Mouse (Mus musculus): ENCODE results near the gene Heatr4. TPM values are rescaled to one million over a fixed set of nuclear protein-coding genes. Genes with fewer than 3 reads are reported as not detected.
"Not testable (repeated sequence)": the region's sequence is repeated elsewhere in the genome, so short reads cannot be mapped to it uniquely, and the experiment has no call there.

Heatr4 gene
- polyA plus RNA-seq, 1 experiment: not detected

DNA sequence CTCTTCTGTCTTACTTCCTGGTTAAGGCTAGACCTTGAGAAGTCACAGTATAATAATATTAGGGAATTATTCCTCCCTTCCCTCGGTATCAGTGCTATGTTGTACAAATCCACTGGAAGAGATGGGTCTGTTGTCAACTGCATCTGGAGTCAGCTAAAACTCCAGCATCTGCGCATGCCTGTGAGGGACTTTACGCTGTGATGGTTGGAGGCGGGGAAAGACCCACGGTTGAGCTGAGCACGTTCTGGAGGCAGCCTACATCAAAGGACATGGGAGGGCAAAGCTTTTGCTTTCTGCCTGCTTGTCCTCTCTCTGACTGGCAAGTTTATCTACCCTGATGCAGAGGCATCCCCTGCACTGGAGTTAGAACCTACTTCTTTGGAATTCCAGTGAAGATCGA lies 41.2 kb upstream of the Heatr4 start:
- H3K36me3 ChIP-seq (ENCODE audit: control insufficient read depth, insufficient read depth, low read length): no peaks in the 10 kb centered on the region
- no peak for DNase-seq (ENCODE audit: low read depth in 1 of 2, low spot score in 2 of 2)
- H3K27ac ChIP-seq (ENCODE audit: insufficient read depth, low read length): no peak overlapping the region
- no peak overlapping the region for H3K4me3 ChIP-seq (ENCODE audit: extremely low read depth, insufficient read depth, insufficient read length)
- TF ChIP-seq CTCF (IDR thresholded peaks at IDR 0.05; ENCODE audit: extremely low read depth, insufficient read depth, insufficient read length, insufficient replicate concordance) (no peak), POLR2A (IDR thresholded peaks at IDR 0.05; ENCODE audit: low read depth, low read length) (no peak)
- no peaks in the 10 kb centered on the region for H3K27me3 ChIP-seq (ENCODE audit: control insufficient read depth, insufficient read depth, low read length)
- no peaks in the 10 kb centered on the region for H3K4me1 ChIP-seq (ENCODE audit: control insufficient read depth, insufficient read depth, insufficient read length)
- 86% methylated on average over 7 of the region's 7 CpGs for WGBS

DNA sequence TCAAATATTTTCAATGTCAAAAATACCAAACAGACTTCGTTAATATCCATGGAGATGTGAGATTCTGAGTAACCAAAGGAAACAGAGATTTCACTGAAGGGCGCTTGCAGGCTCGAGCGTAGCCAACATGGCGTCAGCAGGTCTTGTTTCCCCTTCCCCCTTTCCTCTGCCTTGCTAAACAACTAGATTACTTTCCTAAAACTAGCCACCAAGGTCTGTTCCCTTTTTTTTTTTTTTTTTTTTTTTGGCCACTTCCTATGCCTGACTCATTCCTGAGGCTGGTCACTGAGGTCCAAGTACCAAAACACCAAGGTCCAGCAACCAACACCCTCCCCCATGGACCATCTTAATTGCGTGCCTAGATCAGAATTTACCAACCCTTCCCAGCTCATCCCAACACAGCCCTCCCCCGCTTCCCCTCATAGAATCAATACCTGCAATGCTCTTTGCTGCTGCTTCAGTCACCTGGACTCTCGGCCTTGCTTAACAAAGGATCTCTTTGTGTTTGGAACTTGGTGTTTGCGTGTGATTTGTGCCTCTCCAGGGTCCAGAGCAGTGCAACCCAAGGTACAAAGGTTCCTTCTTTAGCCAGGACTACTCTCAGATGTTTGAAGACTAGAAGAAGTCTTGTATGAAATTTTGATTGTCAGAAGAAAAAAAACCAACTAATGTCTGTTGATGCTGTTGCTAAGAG lies 38.5 kb upstream of the Heatr4 start:
- Histone ChIP-seq H3K27ac (ENCODE audit: insufficient read depth, low read length) (no peak overlapping the region), H3K36me3 (ENCODE audit: control insufficient read depth, insufficient read depth, low read length) (no peaks in the 10 kb centered on the region), H3K4me1 (ENCODE audit: control insufficient read depth, insufficient read depth, insufficient read length) (no peaks in the 10 kb centered on the region), H3K4me3 (ENCODE audit: extremely low read depth, insufficient read depth, insufficient read length) (no peak overlapping the region), H3K27me3 (ENCODE audit: control insufficient read depth, insufficient read depth, low read length) (no peaks in the 10 kb centered on the region)
- 80% methylated on average over 9 of the region's 9 CpGs for WGBS
- no peak for TF ChIP-seq POLR2A (IDR thresholded peaks at IDR 0.05; ENCODE audit: low read depth, low read length)
- TF ChIP-seq CTCF (IDR thresholded peaks at IDR 0.05; ENCODE audit: extremely low read depth, insufficient read depth, insufficient read length, insufficient replicate concordance): no peak
- no peak for DNase-seq (ENCODE audit: low read depth in 1 of 2, low spot score in 2 of 2)

DNA sequence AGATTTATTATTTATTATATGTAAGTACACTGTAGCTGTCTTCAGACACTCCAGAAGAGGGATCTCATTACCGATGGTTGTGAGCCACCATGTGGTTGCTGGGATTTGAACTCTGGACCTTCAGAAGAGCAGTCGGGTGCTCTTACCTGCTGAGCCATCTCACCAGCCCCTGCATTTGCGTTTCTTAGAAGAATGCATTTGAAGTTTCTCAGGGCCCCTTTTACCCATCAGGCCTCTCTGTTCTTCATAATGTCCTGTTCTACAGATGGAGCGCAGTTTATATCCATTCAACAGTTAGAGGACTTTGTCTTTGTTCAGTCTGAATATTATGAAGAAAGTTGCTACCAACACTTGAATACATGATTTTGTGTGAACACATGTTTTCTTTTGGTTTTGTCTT lies 37.6 kb upstream of the Heatr4 start:
- H3K36me3 ChIP-seq (ENCODE audit: control insufficient read depth, insufficient read depth, low read length): not testable (repeated sequence)

DNA sequence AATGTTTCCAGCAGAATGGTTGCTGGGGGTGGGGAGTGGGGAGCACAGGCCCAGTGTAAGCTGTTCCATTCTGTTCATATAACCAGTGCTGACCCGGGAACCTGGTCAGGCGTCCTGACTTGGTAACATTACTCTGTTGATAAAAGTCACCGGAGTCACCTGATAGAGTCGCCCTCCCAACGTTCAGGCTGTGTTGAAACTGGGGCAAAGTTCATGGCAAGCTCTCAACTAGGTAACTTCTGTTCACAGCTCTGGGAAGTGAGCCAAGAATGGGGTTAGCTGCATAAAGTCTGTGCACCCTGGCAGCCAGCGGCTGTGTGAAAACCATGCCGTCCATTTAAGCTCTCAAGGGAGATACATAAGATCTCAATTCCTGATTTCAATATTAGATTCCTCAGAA lies 35.9 kb upstream of the Heatr4 start:
- H3K4me1 ChIP-seq (ENCODE audit: control insufficient read depth, insufficient read depth, insufficient read length); H3K27me3 ChIP-seq (ENCODE audit: control insufficient read depth, insufficient read depth, low read length); H3K36me3 ChIP-seq (ENCODE audit: control insufficient read depth, insufficient read depth, low read length); H3K4me3 ChIP-seq (ENCODE audit: extremely low read depth, insufficient read depth, insufficient read length); H3K27ac ChIP-seq (ENCODE audit: insufficient read depth, low read length): not testable (repeated sequence)
- 10% methylated on average over 7 of the region's 7 CpGs for WGBS
- DNase-seq (ENCODE audit: low read depth in 1 of 2, low spot score in 2 of 2): peak in 1 of 2 experiments; percentile 7

More for the DNA sequence above, 37.6 kb upstream of the Heatr4 start:
- DNase-seq (ENCODE audit: low read depth in 1 of 2, low spot score in 2 of 2); H3K4me3 ChIP-seq (ENCODE audit: extremely low read depth, insufficient read depth, insufficient read length); H3K4me1 ChIP-seq (ENCODE audit: control insufficient read depth, insufficient read depth, insufficient read length); H3K27ac ChIP-seq (ENCODE audit: insufficient read depth, low read length); H3K27me3 ChIP-seq (ENCODE audit: control insufficient read depth, insufficient read depth, low read length): not testable (repeated sequence)
- 95% methylated on average over 4 of the region's 4 CpGs for WGBS

DNA sequence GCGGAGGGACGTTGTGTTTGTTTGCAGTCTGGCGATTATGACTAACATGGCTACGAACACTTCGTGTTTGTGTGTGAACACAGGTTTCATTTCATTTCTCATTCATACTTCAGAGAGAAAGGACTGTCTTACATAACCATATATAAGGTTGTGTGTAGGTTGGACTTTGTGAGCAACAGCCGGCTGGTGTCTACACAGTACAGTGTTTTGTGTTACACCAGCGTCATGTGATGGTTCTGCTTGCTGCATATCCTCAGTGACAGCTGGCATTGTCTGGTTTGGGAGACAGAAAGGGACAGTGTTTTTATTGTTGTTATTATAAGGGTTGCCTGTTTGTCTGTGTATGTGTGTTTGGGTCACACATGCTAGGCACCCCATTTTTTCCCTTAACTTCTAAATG lies 29.0 kb upstream of the Heatr4 start:
- H3K27me3 ChIP-seq (ENCODE audit: control insufficient read depth, insufficient read depth, low read length): no peaks in the 10 kb centered on the region
- WGBS: 94% methylated on average over 7 of the region's 7 CpGs

DNA sequence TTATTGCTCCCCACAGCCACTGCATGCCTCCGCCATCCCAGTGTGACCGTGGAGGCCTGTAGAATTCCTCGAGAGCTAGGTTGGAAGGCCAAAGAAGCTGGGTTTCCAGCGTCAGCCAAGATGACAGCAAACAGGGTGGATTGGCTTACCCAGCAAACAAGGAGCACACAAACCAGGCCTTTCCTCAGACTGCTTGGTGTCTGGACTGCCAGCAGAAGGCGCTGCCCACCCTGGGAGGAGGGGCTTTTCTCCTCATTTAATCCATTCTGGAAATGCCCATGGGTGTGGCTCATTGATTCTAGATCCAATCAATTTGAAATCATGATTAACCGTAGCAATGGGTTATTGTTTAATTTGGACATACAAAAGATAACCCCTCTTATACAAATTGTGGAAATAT lies 28.5 kb upstream of the Heatr4 start:
- 93% methylated on average over 6 of the region's 6 CpGs for WGBS

More for the DNA sequence above, 29.0 kb upstream of the Heatr4 start:
- Histone ChIP-seq H3K36me3 (ENCODE audit: control insufficient read depth, insufficient read depth, low read length) (no peaks in the 10 kb centered on the region), H3K4me3 (ENCODE audit: extremely low read depth, insufficient read depth, insufficient read length) (no peak overlapping the region), H3K27ac (ENCODE audit: insufficient read depth, low read length) (no peak overlapping the region), H3K4me1 (ENCODE audit: control insufficient read depth, insufficient read depth, insufficient read length) (no peaks in the 10 kb centered on the region; the same call in 1 of the 2 replicates)
- no peak for TF ChIP-seq POLR2A (IDR thresholded peaks at IDR 0.05; ENCODE audit: low read depth, low read length)
- TF ChIP-seq CTCF (IDR thresholded peaks at IDR 0.05; ENCODE audit: extremely low read depth, insufficient read depth, insufficient read length, insufficient replicate concordance): no peak
- no peak for DNase-seq (ENCODE audit: low read depth in 1 of 2, low spot score in 2 of 2)

DNA sequence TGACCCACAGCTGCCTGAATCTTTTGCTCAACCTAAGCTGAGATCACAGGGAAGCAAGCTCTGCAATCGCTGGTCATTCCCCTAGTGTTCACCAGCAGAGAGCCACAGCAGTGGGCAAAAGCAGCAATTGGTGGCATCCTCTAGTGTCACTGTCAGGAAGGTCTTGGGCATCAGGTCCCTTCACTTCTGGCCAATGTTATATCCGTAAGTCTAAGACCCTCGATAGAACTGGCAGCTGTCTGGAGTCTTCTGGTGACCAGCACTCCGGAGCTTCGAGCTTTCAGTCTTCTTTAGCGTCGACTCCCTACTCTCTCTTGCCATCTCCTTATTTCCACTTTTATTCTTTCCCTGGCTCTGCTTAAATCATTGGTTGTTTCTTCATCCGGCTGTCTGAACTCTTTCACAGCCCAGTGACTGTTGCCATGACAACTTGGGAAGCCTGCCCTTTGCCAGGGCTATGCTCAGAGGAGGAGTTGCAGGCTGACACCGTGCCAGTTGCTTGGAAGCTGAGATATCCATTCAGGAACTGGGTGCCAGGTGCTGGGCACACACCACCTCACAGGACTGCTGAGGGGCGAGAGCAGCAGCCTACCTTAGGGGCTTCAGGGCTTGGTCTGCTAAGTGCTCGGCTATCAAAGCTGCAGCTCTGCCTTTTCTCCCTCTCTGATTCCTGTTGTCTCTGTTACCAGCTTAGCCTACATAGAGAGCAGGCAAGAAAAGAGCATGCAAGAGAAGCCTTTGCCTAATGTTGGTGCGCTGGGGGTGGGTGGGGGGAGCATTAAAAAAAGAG lies 26.8 kb upstream of the Heatr4 start:
- Histone ChIP-seq H3K4me3 (ENCODE audit: extremely low read depth, insufficient read depth, insufficient read length) (no peak overlapping the region), H3K27ac (ENCODE audit: insufficient read depth, low read length) (no peak overlapping the region), H3K27me3 (ENCODE audit: control insufficient read depth, insufficient read depth, low read length) (no peaks in the 10 kb centered on the region), H3K4me1 (ENCODE audit: control insufficient read depth, insufficient read depth, insufficient read length) (peaks cover 2% of the 10 kb centered on the region; the same call in 1 of the 2 replicates), H3K36me3 (ENCODE audit: control insufficient read depth, insufficient read depth, low read length) (no peaks in the 10 kb centered on the region)
- 69% methylated on average over 12 of the region's 12 CpGs for WGBS
- no peak for TF ChIP-seq CTCF (IDR thresholded peaks at IDR 0.05; ENCODE audit: extremely low read depth, insufficient read depth, insufficient read length, insufficient replicate concordance)
- TF ChIP-seq POLR2A (IDR thresholded peaks at IDR 0.05; ENCODE audit: low read depth, low read length): no peak
- no peak for DNase-seq (ENCODE audit: low read depth in 1 of 2, low spot score in 2 of 2)

More for the DNA sequence above, 28.5 kb upstream of the Heatr4 start:
- H3K4me3 ChIP-seq (ENCODE audit: extremely low read depth, insufficient read depth, insufficient read length): no peak overlapping the region
- DNase-seq (ENCODE audit: low read depth in 1 of 2, low spot score in 2 of 2): no peak
- peaks cover 2% of the 10 kb centered on the region; the same call in 1 of the 2 replicates for H3K4me1 ChIP-seq (ENCODE audit: control insufficient read depth, insufficient read depth, insufficient read length)
- TF ChIP-seq CTCF (IDR thresholded peaks at IDR 0.05; ENCODE audit: extremely low read depth, insufficient read depth, insufficient read length, insufficient replicate concordance) (no peak), POLR2A (IDR thresholded peaks at IDR 0.05; ENCODE audit: low read depth, low read length) (no peak)
- no peaks in the 10 kb centered on the region for H3K27me3 ChIP-seq (ENCODE audit: control insufficient read depth, insufficient read depth, low read length)
- H3K36me3 ChIP-seq (ENCODE audit: control insufficient read depth, insufficient read depth, low read length): no peaks in the 10 kb centered on the region
- H3K27ac ChIP-seq (ENCODE audit: insufficient read depth, low read length): no peak overlapping the region
